Mouse (Mus musculus) CH12.LX (cell line): ENCODE data around the gene Pcdh9. TPM values are rescaled to one million over a fixed set of nuclear protein-coding genes. Genes with fewer than 3 reads are reported as not detected.

ENCODE experiments used
- DNase-seq: peaks from one replicate; pipeline ENCODE4 v3.0.0-alpha.2; 2013; ENCODE audit errors: extremely low read depth
- H3K27ac ChIP-seq: 2 replicates; pipeline ENCODE4 v1.5.1; 2012; ENCODE audit warnings: low read depth, mild to moderate bottlenecking, control low read depth, moderate library complexity; ENCODE audit not compliant: insufficient read depth
- H3K27me3 ChIP-seq: replicated peaks from 2 replicates; pipeline ENCODE3; 2012; ENCODE audit warnings: inconsistent platforms
- H3K36me3 ChIP-seq, 2 experiments: replicated peaks in 1 of 2; 2 replicates each; pipeline versions ENCODE3 to v1.6.1; 2012; ENCODE audit warnings: inconsistent platforms in 1 of 2, low read length in 1 of 2, mild to moderate bottlenecking in 1 of 2, mixed read lengths in 1 of 2, moderate library complexity in 1 of 2; ENCODE audit not compliant: control insufficient read depth in 1 of 2, insufficient read depth in 1 of 2
- H3K4me1 ChIP-seq, 2 experiments: 2 replicates each; pipeline ENCODE4 v1.6.1; 2012; ENCODE audit warnings: inconsistent platforms in 1 of 2, moderate library complexity in 1 of 2; ENCODE audit not compliant: insufficient read depth in 2 of 2, control insufficient read depth in 1 of 2
- H3K4me2 ChIP-seq: 2 replicates; pipeline ENCODE4 v1.6.1; 2012; ENCODE audit warnings: low read depth, mild to moderate bottlenecking, control low read depth; ENCODE audit not compliant: poor library complexity, insufficient read depth, severe bottlenecking
- H3K4me3 ChIP-seq, 3 experiments: fragments of 150-350 bp in 1 of 3; sonication (generic) in 1 of 3; replicated peaks in 1 of 3; 2 replicates each; pipeline versions ENCODE3 to v1.5.1; 2011 to 2012; ENCODE audit warnings: low read depth in 2 of 3, low read length in 2 of 3, mild to moderate bottlenecking in 2 of 3, moderate library complexity in 2 of 3, control low read depth in 1 of 3, improper control_type of control experiment in 1 of 3, inconsistent platforms in 1 of 3, mixed read lengths in 1 of 3; ENCODE audit not compliant: poor library complexity in 1 of 3
- H3K79me2 ChIP-seq: replicated peaks from 2 replicates; pipeline ENCODE4 v1.6.1; 2012; ENCODE audit warnings: mild to moderate bottlenecking, moderate library complexity; ENCODE audit not compliant: control insufficient read depth, poor library complexity, insufficient read depth, severe bottlenecking; ENCODE audit errors: extremely low read depth
- H3K9ac ChIP-seq: 2 replicates; pipeline ENCODE4 v1.6.1; 2012; ENCODE audit warnings: low read depth, mild to moderate bottlenecking, control low read depth, moderate library complexity; ENCODE audit not compliant: insufficient read depth
- H3K9me3 ChIP-seq: replicated peaks from 2 replicates; pipeline ENCODE3; 2012; ENCODE audit warnings: low read length, inconsistent platforms, mixed read lengths
- CHD2 ChIP-seq: IDR thresholded peaks from 2 replicates; pipeline ENCODE4 v1.6.1; 2011; ENCODE audit warnings: low read length, improper control_type of control experiment
- CTCF ChIP-seq, 2 experiments: IDR thresholded peaks in 1 of 2; conservative IDR thresholded peaks in 1 of 2; 2 replicates each; pipeline ENCODE4 v1.5.1; 2011 to 2012; ENCODE audit warnings: low read depth in 2 of 2, low read length in 2 of 2, improper control_type of control experiment in 1 of 2, inconsistent platforms in 1 of 2, mild to moderate bottlenecking in 1 of 2, moderate library complexity in 1 of 2
- E2F4 ChIP-seq: IDR thresholded peaks from 2 replicates; pipeline ENCODE4 v1.6.1; 2011; ENCODE audit warnings: low read depth, low read length, improper control_type of control experiment; ENCODE audit not compliant: insufficient replicate concordance
- GABPA ChIP-seq: IDR thresholded peaks from 2 replicates; pipeline ENCODE4 v1.6.1; 2012; ENCODE audit warnings: low read depth, low read length, improper control_type of control experiment, inconsistent platforms; ENCODE audit not compliant: insufficient replicate concordance
- HCFC1 ChIP-seq: IDR thresholded peaks from 2 replicates; pipeline ENCODE4 v1.6.1; 2012; ENCODE audit warnings: low read depth, mild to moderate bottlenecking, inconsistent platforms, low read length, improper control_type of control experiment
- JUN ChIP-seq: IDR thresholded peaks from 2 replicates; pipeline ENCODE4 v1.6.1; 2011; ENCODE audit warnings: low read depth, mild to moderate bottlenecking, low read length, improper control_type of control experiment, moderate library complexity; ENCODE audit not compliant: insufficient read depth
- JUND ChIP-seq: conservative IDR thresholded peaks from 2 replicates; pipeline ENCODE4 v1.6.1; 2011; ENCODE audit warnings: low read depth, low read length, improper control_type of control experiment
- KAT2A ChIP-seq: IDR thresholded peaks from 2 replicates; pipeline ENCODE4 v1.6.1; 2012; ENCODE audit warnings: low read length, improper control_type of control experiment, inconsistent platforms; ENCODE audit not compliant: insufficient replicate concordance
- MAFK ChIP-seq: IDR thresholded peaks from 2 replicates; pipeline ENCODE4 v1.6.1; 2011; ENCODE audit warnings: low read length, improper control_type of control experiment; ENCODE audit not compliant: insufficient replicate concordance
- MAX ChIP-seq: IDR thresholded peaks from 2 replicates; pipeline ENCODE4 v1.6.1; 2011; ENCODE audit warnings: low read length, improper control_type of control experiment
- MAZ ChIP-seq: IDR thresholded peaks from 2 replicates; pipeline ENCODE4 v1.6.1; 2012; ENCODE audit warnings: low read depth, mild to moderate bottlenecking, inconsistent platforms, low read length, improper control_type of control experiment, moderate library complexity
- MEF2A ChIP-seq: IDR thresholded peaks from 2 replicates; pipeline ENCODE4 v1.6.1; 2014; ENCODE audit warnings: low read depth, mild to moderate bottlenecking, inconsistent platforms, low read length, improper control_type of control experiment, borderline replicate concordance
- MXI1 ChIP-seq: IDR thresholded peaks from 2 replicates; pipeline ENCODE4 v1.6.1; 2011; ENCODE audit warnings: mild to moderate bottlenecking, low read depth, low read length, improper control_type of control experiment
- NELFE ChIP-seq: IDR thresholded peaks from 2 replicates; pipeline ENCODE4 v1.6.1; 2011; ENCODE audit warnings: low read depth, low read length, improper control_type of control experiment
- NRF1 ChIP-seq: IDR thresholded peaks from 2 replicates; pipeline ENCODE4 v1.6.1; 2014; ENCODE audit warnings: low read depth, mild to moderate bottlenecking, inconsistent platforms, low read length, improper control_type of control experiment, moderate library complexity
- PAX5 ChIP-seq: IDR thresholded peaks from 2 replicates; pipeline ENCODE4 v1.6.1; 2012; ENCODE audit warnings: low read length, inconsistent platforms, mixed read lengths
- RCOR1 ChIP-seq: conservative IDR thresholded peaks from 2 replicates; pipeline ENCODE4 v1.6.1; 2012; ENCODE audit warnings: low read depth, mild to moderate bottlenecking, inconsistent platforms, low read length, improper control_type of control experiment
- SMC3 ChIP-seq: IDR thresholded peaks from 2 replicates; pipeline ENCODE4 v1.6.1; 2011; ENCODE audit warnings: low read depth, low read length, improper control_type of control experiment
- TCF12 ChIP-seq: IDR thresholded peaks from 2 replicates; pipeline ENCODE4 v1.6.1; 2014; ENCODE audit warnings: low read depth, mild to moderate bottlenecking, inconsistent platforms, low read length, improper control_type of control experiment
- USF1 ChIP-seq: IDR thresholded peaks from 2 replicates; pipeline ENCODE4 v1.6.1; 2014; ENCODE audit warnings: low read depth, mild to moderate bottlenecking, inconsistent platforms, low read length, improper control_type of control experiment
- ZKSCAN1 ChIP-seq: IDR thresholded peaks from 2 replicates; pipeline ENCODE4 v1.6.1; 2012; ENCODE audit warnings: low read depth, inconsistent platforms, low read length, improper control_type of control experiment, borderline replicate concordance
- ZMIZ1 ChIP-seq: IDR thresholded peaks from 2 replicates; pipeline ENCODE4 v1.6.1; 2012; ENCODE audit warnings: low read depth, mild to moderate bottlenecking, inconsistent platforms, low read length, improper control_type of control experiment
- dilution Hi-C: fragments of 300-500 bp; cut with MboI; formaldehyde crosslinking; loops from 2 replicates; pipeline ENCODE4 v1.14.3; 2020; ENCODE audit warnings: low sequenced_read_pairs; ENCODE audit not compliant: extremely low pct_unique_long_range_greater_than_20kb, extremely low pct_ligation_motif_present
- in situ Hi-C: fragments of 300-500 bp; cut with MboI; formaldehyde crosslinking; loops from 3 replicates; pipeline ENCODE4 v1.14.3; 2019; ENCODE audit warnings: low sequenced_read_pairs, low pct_ligation_motif_present, low pct_unique_long_range_greater_than_20kb, mixed read lengths
- polyA plus RNA-seq: library from polyadenylated mRNA; unstranded; fragments of >175 nt; gene quantifications from 2 replicates; pipeline ENCODE4 v1.2.1, GENCODE M21; 2012; ENCODE audit warnings: low read depth; ENCODE audit not compliant: insufficient read length
- total RNA-seq, 2 experiments: library from RNA; depleted of rRNA; stranded (reverse); fragments of 300-350 nt in 1 of 2; fragments of >200 nt in 1 of 2; gene quantifications; 2 replicates each; pipeline ENCODE4 v1.2.3; 2012 to 2014

The Pcdh9 gene
- total and polyA plus RNA-seq, 3 experiments: not detected

GRCm38 (mm10) chr14:93415496-93415895 is 475.0 kb downstream of the Pcdh9 start:
- Histone ChIP-seq H3K36me3 (no peaks in the 10 kb centered on the region), H3K27ac (no peak overlapping the region), H3K9ac (no peak overlapping the region), H3K27me3 (no peaks in the 10 kb centered on the region), H3K79me2 (no peaks in the 10 kb centered on the region), H3K4me2 (no peak overlapping the region), H3K9me3 (peaks cover 16% of the 10 kb centered on the region), H3K4me1 (no peaks in the 10 kb centered on the region), H3K4me3 (no peak overlapping the region)
- in situ Hi-C loops (no loop called here), dilution Hi-C loops (no loop called here)
- DNase-seq: no peak
- TF ChIP-seq MXI1 (no peak), NELFE (no peak), ZMIZ1 (no peak), PAX5 (no peak), JUND (no peak), GABPA (no peak), TCF12 (no peak), MEF2A (no peak), JUN (no peak), USF1 (no peak), NRF1 (no peak), CTCF (conservative IDR thresholded peaks at IDR 0.05 in 1 of 2, IDR thresholded peaks at IDR 0.05 in 1 of 2; ENCODE audit: low read depth in 2 of 2, low read length in 2 of 2) (no peak), SMC3 (no peak), ZKSCAN1 (no peak)

GRCm38 (mm10) chr14:93409314-93409713 is 481.2 kb downstream of the Pcdh9 start:
- Histone ChIP-seq H3K9ac (no peak overlapping the region), H3K4me2 (no peak overlapping the region), H3K79me2 (no peaks in the 10 kb centered on the region), H3K27ac (no peak overlapping the region), H3K36me3 (no peaks in the 10 kb centered on the region), H3K27me3 (no peaks in the 10 kb centered on the region), H3K4me3 (no peak overlapping the region), H3K9me3 (peaks cover 25% of the 10 kb centered on the region), H3K4me1 (no peaks in the 10 kb centered on the region)
- DNase-seq: no peak
- dilution Hi-C loops (no loop called here), in situ Hi-C loops (no loop called here)
- TF ChIP-seq RCOR1 (no peak), ZMIZ1 (no peak), KAT2A (no peak), NELFE (no peak), PAX5 (no peak), CHD2 (no peak), HCFC1 (no peak), MAZ (no peak), E2F4 (no peak), MXI1 (no peak), CTCF (conservative IDR thresholded peaks at IDR 0.05 in 1 of 2, IDR thresholded peaks at IDR 0.05 in 1 of 2; ENCODE audit: low read depth in 2 of 2, low read length in 2 of 2) (no peak), MEF2A (no peak), MAFK (no peak), MAX (no peak), TCF12 (no peak)
